Mouse (Mus musculus): ENCODE data around the gene Ugt1a10.

Ugt1a10 gene

DNA sequence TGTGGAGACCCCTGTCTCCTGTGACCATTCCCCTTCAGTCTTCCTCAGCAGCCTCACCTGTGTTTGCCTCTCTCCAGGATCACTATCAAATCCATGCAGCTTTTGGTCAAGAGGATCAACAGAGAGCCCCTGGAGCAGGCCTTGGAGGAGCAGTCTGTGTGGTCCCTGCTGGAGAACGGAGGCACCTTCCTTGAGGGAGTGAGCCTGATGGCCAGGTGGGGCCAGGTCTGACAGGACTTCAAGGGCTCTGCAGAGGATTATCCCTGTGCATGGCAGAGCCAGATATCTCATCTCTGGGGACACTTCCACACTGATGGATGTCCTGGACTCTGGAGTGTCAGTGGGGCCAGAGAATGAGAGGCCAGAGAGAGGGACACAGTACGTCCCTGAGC, 200.3 kb downstream of the Ugt1a10 start:
- no peak for DNase-seq (ENCODE audit: low read depth, low spot score)

DNA sequence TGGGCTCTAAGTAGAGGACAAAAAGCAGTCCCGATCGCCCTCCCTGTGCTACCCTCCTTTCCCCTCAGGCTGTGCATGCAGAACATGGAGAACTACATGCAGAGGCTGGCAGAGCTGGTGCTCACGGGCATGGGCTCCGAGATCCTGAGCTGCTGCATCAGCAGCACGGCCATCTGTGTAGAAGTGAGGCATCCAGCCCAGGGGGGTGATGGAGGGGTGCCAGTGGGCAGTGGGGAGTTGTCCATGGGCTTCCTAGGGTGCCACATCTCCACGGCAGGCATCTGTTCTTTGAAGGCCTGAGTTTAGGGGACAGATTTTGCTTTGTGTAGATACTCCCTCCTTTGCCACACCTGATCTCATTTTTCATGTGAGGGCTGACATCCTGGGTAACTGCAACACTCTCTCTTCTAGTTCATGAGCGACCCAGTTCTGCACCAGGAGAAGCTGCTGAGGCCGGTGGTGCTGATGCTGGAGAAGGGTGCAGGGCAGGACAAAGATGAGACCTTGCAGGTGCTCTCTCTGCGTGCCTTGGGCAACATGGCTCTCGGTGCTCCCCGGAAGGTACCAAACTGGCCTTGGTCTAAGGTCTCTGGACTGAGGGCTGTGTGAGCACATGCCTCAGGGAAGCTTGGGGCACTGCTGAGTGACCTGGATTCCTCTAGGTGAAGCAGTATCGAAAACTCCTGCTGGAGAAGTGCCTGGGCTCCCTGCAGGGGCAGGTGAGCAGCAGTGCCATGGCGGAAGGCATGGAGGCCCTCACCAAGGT, 201.0 kb downstream of the Ugt1a10 start:
- no peak for DNase-seq (ENCODE audit: low read depth, low spot score)

DNA sequence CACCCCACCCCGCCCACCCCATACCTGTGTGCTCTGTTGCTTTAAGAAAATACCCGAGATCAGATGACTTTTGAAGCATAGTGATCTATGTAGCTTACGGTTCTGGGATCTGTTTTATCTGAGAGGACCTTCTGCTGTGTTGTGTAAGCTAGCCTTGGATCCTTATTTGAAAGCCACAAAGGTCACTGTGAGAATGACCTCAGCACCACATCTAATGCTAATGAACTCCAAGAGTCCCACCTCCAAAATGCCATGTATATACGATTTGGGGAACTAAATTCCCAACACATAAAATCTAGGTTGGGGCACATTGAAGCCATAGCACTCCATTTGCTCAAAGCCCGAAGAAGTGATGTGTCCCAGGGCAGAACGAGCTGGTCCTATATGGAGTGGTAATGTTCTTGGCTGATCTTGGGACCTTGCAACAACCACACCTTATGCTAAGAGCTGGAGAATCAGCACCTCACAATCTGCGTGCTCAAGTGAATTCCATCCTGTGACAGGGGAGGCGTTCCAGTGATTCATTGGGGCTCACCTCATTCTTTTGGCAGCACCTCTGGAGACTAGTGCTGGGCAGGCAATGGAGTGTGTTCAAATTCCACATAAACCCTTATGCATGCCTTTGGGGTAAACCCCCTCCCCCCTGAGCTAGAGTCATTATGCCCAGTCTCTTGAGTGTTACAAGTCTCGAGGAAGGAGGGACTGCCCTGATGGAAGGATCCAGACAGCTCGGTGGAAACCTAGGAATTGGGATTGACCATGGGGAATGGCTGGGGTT, 201.9 kb downstream of the Ugt1a10 start:
- DNase-seq (ENCODE audit: low read depth, low spot score), result no peak

DNA sequence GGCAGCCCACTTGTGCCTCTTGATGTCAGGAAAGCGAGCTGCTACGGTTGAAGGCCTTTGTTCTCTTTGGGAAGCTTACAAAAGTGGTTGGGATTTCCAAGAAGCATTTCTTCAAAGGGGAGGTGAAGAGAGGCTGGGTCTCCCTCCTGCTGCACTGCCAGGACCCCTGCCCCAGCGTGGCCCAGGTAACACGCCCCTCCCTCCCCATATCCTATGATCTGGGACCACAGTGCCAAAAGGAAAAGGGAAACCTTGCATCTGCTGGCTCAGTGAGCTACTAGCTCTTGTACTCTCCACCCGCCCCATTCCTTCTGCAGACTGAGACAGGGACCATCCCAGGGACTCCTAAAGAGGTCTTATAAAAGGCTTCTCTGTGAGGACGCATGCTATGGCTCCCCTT, 202.5 kb downstream of the Ugt1a10 start:
- DNase-seq (ENCODE audit: low read depth, low spot score), result no peak

DNA sequence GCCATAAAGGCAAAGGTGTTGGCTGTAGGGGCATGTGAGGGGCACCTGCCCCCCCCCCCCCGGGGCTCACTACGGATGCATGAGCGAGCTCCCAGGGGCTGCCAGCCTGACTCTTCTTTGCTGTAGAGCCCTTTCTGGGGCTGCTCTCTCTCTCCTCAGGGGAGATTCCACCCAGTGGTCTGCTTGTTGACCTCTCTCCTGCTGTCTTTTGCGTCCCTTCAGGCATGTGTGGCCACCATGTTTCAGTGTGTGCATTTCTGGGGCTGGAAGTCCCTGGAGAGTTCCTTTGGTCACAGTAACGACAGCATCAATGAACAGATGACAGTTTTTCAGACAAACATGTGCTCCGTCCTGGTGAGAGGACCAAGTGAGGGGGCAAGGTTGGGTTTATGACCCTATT, 203.2 kb downstream of the Ugt1a10 start:
- no peak for DNase-seq (ENCODE audit: low read depth, low spot score)

DNA sequence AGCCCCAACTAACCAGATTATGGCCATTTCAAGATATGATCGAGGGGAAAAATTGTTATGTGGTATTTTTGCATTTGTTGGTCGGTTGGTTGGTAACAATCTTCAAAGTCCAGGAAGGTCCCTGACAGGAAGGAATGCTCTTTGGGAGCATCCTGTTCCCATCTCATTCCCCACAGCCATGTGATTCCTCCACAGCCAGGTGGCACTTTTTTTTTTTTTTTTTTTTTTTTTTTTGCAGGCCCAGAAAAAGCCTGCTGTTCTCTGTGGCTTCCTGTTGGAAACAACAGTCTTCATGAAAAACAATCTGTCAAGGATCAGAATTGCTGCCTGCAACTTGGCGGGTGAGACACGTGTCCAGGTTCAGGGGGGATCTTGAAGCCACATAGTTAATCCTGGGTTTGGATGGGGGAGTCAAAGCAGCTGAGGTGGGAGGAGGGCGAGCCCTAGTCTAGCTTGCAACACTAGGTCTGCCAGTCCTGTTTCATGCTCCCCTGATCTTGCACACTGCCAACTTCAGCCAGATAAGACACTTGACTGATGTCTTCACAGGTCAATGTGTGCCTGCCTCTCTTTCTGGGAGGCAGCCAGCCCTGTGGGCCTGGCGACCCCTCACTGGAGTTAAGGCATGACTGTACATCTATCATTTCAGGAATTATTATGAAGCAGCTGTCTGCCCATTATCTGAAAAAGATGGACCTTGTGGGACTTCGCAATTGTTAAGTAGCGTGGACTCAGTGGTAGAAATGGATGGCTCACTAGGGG, 203.9 kb downstream of the Ugt1a10 start:
- DNase-seq (ENCODE audit: low read depth, low spot score), result no peak

DNA sequence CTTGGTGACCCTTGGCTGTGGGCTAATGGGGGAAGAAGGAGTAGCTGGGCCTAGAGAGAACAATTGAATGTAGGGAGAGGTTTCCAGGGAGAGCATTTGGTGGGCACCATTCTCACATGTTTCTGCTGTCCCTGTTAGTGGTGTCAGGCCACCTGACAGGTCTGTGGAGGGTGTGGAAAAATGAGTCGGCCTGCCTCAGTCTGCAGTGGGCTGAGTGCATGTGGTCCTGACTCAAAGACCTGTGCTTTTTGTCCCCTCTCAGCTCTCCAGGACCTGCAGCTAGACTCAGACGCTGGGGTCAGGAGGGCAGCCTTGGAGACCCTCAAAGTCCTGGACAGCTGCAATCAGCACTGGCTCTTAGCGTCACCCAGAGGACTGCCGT, 204.4 kb downstream of the Ugt1a10 start:
- DNase-seq (ENCODE audit: low read depth, low spot score), result no peak

DNA sequence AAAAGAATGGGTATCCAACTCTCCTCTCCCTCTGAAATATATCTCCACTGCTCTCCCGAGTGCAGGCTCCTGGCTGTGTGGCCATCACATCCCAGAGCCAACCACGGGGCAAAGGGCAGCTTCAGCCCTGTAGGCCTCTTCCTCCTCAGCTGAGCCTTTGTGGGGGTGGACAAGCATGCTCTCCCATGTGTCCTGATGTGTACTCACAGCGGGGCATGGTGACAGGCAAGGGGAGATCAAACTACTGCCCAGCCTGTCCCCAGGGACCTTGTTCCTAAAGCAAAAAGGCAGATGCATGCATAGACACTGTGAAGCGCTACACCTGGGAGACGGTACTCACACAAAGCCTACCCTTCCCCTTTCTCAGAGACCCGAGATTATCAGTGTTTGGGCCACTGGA, 204.9 kb downstream of the Ugt1a10 start:
- no peak for DNase-seq (ENCODE audit: low read depth, low spot score)

DNA sequence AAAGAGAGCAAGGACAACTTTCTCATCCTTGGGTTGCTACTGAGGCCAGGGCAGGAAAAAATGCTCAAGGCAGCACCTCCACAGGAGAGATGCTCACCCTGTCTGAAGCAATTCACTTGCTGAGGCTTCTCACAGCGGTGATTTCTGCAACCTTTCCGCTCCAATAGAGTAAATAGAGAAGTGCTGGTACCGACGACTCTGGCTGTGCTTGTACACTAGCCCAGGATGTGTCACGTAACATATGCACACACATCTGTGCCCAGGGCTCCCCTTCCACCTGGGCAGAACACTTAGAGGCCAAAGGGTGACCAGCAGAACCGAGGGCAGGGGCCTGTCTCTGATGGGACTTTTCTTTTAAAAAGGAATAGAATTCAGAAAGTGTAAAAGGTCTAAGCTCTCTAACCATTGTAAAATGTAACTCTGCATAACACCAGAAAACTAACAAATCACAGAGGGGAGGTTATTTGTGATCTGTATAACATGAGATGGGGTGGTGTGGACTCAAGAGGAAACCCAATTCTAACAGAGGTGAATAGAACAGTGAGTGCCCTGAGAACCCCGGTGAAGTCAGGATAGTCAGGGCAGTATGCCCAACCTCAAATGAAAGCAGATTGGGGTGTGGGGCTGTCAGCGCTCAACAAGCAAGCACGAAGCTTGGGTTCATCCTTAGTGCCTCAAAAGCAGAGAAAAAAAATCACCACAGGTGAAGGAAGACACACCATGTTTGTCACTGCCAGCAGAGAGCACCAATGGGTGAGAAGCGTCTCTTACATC, 205.6 kb downstream of the Ugt1a10 start:
- no peak for DNase-seq (ENCODE audit: low read depth, low spot score)

DNA sequence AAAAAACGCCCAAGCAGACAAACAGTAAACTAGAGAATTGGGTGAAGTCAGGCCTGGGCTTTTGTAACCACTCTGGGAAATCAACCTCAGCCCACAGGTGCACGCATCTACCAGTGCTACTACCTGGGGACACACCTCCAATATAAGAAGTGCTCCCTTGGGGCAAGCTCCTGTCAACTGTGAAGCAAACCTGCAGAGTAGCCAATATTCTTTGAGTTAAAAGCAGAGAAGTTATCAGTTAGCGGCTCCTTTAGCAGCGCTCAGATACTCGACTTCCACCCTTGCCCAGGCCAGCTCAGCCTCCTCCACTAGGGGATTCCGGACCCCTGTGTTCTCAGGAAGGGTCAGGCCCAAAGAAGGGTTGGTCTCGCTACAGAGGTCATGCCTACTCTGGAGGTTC, 206.5 kb downstream of the Ugt1a10 start:
- no peak for DNase-seq (ENCODE audit: low read depth, low spot score)

DNA sequence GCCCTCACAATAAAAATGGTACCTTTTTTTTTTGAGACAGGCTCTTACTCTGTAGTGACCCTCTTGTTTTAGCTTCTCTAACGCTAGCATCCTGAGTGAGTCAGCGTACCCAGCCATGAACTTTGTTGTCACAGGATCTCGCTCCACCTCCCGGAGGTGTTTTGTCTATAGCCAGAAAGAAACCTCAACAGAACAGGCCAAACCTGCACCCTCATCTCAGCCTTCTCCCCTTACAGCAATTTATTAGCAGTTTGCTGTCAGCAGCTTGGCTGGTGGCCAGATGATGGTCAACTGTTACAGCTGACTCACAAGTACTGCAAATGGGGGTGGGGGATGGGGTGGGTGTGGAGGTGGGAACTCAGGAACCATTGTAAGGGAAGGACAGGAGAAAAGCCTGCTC, 207.1 kb downstream of the Ugt1a10 start:
- DNase-seq (ENCODE audit: low read depth, low spot score), result no peak

DNA sequence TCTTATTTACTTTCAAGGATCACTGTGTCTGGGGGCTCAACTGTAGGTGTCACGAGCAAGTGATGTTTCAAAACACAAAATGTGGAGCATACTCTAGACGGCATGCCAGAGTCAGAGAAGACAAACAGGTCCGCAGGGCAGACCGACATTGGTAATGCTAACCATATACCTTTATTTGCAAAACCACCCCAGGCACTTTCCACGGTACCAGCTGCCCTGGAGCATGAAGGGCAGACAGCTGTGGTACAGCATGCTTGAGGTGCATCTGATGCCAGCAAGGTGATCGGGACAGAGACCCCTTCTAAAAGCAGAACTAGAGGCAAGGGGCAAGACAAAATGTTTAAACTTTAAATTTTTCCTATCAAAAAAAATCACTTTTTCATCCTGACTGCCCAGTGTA, 207.8 kb downstream of the Ugt1a10 start:
- DNase-seq (ENCODE audit: low read depth, low spot score), result no peak

DNA sequence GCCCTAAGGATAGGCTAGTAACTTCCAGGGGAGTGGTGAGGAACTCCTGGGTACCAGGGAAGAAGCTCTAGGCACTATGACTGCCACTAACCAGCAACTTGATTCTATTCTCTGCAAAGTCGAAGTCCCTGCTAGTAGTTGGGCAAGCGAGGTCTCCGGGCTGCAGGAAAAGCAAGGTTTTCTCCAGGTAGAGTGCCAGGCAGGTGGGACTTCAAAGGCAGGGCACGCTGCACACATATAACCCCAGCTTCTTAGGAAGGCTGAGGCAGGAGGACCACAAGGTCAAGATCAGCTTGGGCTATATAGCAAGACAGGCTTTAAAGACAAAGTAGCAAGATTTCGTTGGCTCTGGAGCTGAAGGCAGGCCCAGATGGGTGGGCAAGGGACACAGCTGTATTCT, 208.6 kb downstream of the Ugt1a10 start:
- no peak for DNase-seq (ENCODE audit: low read depth, low spot score)

DNA sequence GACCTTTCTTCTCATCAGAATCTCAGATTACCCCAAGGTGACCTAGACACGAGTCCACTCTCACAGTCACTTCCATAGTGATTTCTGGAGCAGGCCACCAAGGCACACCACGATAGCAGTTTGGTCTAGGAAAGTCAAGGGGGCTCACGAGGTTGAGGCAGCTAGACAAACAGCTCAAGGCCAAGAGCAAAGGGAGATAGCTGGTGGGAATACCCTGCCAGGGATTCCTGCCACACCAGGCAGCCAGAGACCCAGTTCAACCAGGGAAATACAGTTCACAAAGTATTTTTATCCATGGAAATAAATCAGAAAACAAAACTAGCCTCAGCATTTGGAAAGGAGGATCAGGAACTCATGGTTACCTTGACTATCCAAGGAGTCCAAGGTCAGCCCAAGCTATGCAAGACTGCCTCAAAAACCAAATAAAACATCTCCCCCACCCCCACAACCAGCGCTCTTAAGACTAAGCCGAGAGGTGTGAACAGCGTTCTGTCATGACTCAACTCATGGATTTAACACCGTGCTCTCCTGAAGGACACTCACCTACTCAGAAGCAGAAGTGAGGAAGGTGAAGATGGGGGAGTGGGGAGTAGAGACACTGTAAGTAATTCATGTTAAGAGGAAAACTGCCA, 209.2 kb downstream of the Ugt1a10 start:
- no peak for DNase-seq (ENCODE audit: low read depth, low spot score)

DNA sequence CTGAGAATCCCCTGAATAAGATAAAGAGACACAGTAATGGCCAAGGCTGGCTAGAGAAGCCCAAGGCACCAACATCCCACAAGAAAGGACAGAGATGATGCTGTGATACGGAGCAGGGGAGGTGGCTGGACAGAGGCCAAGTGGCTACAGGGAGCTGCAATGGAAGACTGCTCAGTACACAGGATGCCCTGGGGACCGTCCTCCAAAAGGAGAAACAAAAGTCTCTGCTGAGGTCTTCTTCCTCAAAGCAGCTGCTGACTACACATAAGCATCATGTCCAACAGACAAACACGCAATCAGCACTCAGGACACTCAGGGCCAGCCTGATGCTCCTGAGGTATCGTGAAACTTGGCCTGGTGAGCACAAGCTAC, 209.7 kb downstream of the Ugt1a10 start:
- no peak for DNase-seq (ENCODE audit: low read depth, low spot score)

DNA sequence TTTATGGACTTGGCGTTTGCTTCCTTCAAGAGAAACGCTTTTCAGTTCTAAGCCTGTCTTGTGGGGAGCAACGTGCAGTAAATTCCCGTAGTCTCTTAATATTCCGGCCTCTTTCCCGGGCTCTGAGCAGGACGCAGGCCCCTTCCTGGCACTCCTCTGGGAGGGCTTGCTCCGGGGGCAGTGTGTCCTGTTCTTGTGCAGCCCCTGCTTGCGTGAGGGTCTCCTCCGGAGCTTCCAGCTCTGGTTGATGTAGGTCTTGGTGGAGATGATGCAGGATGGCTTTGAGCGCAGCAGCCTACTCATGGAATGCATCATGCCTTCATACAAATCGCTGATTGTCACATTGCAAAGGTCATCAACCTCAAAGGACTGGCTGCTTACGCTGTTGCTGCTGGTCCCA, 210.9 kb downstream of the Ugt1a10 start:
- DNase-seq (ENCODE audit: low read depth, low spot score), result no peak

DNA sequence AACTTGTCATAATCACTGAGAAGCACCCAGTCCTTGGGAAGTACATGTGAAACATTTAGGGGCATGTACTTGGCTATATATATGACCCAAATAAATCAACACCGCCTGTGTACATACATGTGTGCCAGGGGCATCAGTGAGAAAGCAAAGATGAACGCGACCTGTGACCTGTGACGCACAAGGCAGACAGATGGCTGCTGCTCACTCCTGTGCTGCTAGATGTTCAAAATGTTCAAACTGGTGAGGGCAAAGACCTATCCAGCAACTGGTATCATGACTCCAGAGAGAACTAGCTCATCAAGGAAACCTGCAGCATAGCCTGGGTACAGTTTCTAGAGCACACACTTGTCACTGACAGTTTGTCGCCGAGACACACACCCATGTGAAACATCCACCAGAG, 212.3 kb downstream of the Ugt1a10 start:
- DNase-seq (ENCODE audit: low read depth, low spot score), result no peak

DNA sequence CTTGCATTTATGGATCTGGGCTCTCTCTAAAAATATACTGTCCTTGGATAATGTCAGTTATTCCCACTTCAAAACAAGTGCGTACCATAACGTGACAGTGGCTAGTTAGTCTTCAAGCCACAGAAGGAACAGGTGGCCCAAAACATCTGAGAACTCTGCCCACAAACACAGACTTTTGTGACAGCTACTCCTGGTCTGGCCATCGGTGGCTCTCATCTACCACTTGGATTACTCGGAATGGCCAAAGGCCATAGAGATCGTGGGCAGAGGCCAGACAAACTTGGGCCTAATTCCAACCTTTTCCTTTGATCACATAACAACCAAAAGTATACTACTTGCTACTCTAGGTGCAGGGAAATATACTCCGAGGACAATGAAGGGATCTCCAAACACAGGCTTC, 212.9 kb downstream of the Ugt1a10 start:
- DNase-seq (ENCODE audit: low read depth, low spot score), result no peak

Data from c-Kit-negative CD71-positive TER-119-positive erythroid progenitor cells, embryonic 14.5 days (primary cell).